Mouse (Mus musculus) bone marrow, adult 2 months (tissue): ENCODE results near the gene Zfp866.

Source experiments
- CTCF ChIP-seq: fragments of 200-500 bp; IDR thresholded peaks from 2 replicates; pipeline ENCODE4 v1.5.1; 2011; ENCODE audit warnings: low read length, control low read depth; ENCODE audit not compliant: control insufficient read depth, insufficient read depth
- POLR2A ChIP-seq: fragments of 200-500 bp; IDR thresholded peaks from 2 replicates; pipeline ENCODE4 v1.6.1; 2011; ENCODE audit warnings: low read depth, mild to moderate bottlenecking, control low read depth, low read length, borderline replicate concordance; ENCODE audit not compliant: control insufficient read depth

GRCm38 (mm10) chr8:69814881-69815280 is 23.9 kb upstream of the Zfp866 start:
- TF ChIP-seq POLR2A = no peak
- TF ChIP-seq CTCF = no peak
